Mouse (Mus musculus) neural tube, embryonic 14.5 days (tissue): ENCODE measurements around the gene Maml1. TPM values are rescaled to one million over a fixed set of nuclear protein-coding genes. Genes with fewer than 3 reads are reported as not detected.

ENCODE experiments used
- ATAC-seq: fragments of 200-750 bp; cut with Nextera tagmentation; 2 replicates; pipeline ENCODE4 v1.8.0; 2017; ENCODE audit warnings: low read depth, mild to moderate bottlenecking, moderate TSS enrichment, moderate library complexity
- H3K27ac ChIP-seq: fragments of 300-500 bp; sonication (generic); 2 replicates; pipeline ENCODE4 v1.5.1; 2014; ENCODE audit warnings: low read depth, mild to moderate bottlenecking, control low read depth, low read length, moderate library complexity, mixed read lengths
- H3K27me3 ChIP-seq: fragments of 300-500 bp; sonication (generic); 2 replicates; pipeline ENCODE4 v1.6.1; 2014; ENCODE audit warnings: low read length; ENCODE audit not compliant: control insufficient read depth, insufficient read depth
- H3K36me3 ChIP-seq: fragments of 300-500 bp; sonication (generic); 2 replicates; pipeline ENCODE4 v1.6.1; 2014; ENCODE audit warnings: low read length, mixed read lengths; ENCODE audit not compliant: control insufficient read depth, insufficient read depth
- H3K4me1 ChIP-seq: fragments of 300-500 bp; sonication (generic); 2 replicates; pipeline ENCODE4 v1.6.1; 2014; ENCODE audit warnings: low read length; ENCODE audit not compliant: control insufficient read depth, insufficient read depth
- H3K4me2 ChIP-seq: fragments of 300-500 bp; sonication (generic); 2 replicates; pipeline ENCODE4 v1.6.1; 2014; ENCODE audit warnings: mild to moderate bottlenecking, low read depth, low read length, control low read depth
- H3K4me3 ChIP-seq: fragments of 300-500 bp; sonication (generic); 2 replicates; pipeline ENCODE4 v1.5.1; 2014; ENCODE audit warnings: low read depth, low read length, control low read depth, mixed read lengths
- H3K9ac ChIP-seq: fragments of 300-500 bp; sonication (generic); replicated peaks from 2 replicates; pipeline ENCODE4 v1.6.1; 2014; ENCODE audit warnings: low read depth, mild to moderate bottlenecking, control low read depth, low read length, mixed read lengths
- H3K9me3 ChIP-seq: fragments of 300-500 bp; sonication (generic); 2 replicates; pipeline ENCODE4 v1.6.1; 2016; ENCODE audit warnings: low read length; ENCODE audit not compliant: control insufficient read depth
- WGBS: fragments of 180-500 bp; shearing (Covaris S2); extraction: QIAGEN DNeasy Blood & Tissue Kit; methylation state at CpG from one replicate; pipeline ENCODE4 v1.1.7; 2014; 5-methylcytosine and 5-hydroxymethylcytosine counted together
- polyA plus RNA-seq: library from polyadenylated mRNA; unstranded; fragments of >200 nt; fragmentation: Nextera tagmentation; extraction: Ambion mirVana; gene quantifications from 2 replicates; pipeline ENCODE4 v1.2.1, GENCODE M21; 2014

Maml1 gene
- polyA plus RNA-seq, 1 experiment from 2014 or later = 3.5 TPM

DNA sequence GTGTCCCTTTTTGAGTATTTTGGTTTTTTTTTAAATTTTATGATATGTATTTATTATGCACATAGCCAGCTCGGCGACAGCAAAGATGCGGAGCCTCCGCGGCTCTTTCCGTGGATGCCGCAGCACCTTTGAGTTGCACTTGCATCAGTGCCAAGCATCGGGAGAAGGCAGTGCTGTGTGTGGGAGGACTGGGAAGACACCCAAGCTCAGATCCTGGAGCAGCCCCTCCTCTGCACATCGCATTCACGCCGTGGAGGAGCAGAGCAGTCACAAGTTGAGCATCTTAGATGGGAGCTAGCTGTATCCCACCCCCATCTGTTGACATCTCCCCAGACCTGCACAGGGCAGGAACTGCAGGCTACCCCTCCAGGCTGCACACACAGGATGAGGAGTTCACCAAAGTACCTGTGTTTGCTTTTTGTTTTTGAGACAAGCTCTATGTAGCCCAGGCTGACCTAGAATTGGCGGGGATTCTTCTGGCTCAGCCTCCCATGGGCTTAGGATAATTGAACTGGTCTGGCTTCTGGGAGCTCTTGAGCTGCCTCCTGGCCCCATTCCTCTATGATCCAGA, 38.0 kb downstream of the Maml1 start:
- Histone ChIP-seq H3K27me3 (no peaks in the 10 kb centered on the region), H3K9me3 (no peaks in the 10 kb centered on the region), H3K4me2 (no peak overlapping the region), H3K4me1 (no peaks in the 10 kb centered on the region), H3K27ac (no peak overlapping the region), H3K4me3 (no peak overlapping the region), H3K9ac (no peak overlapping the region), H3K36me3 (peaks cover 14% of the 10 kb centered on the region)
- WGBS = 87% methylated on average over 12 of the region's 12 CpGs
- ATAC-seq = no peak

DNA sequence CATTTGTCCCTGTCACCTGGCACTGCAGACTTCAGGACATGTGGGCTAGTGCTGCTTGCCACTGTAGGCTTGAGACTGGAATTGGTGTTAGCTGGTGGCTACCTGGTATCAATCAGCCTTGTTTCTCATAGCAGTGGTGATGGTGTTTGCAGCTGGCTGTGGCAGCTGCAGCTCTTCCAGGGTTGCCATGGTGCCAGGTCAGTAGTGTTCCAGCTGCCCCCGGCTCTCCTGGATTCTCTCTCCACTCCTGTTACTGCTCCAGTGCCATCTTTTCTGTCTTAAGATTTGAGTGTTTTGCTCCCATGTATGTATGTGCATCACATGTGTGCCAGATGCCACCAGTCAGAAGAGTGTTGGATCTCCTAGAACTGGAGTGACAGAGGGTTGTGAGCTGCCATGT, 38.7 kb downstream of the Maml1 start:
- Histone ChIP-seq H3K4me3 (no peak overlapping the region), H3K36me3 (peaks cover 14% of the 10 kb centered on the region), H3K4me1 (no peaks in the 10 kb centered on the region), H3K9ac (no peak overlapping the region), H3K4me2 (no peak overlapping the region), H3K9me3 (no peaks in the 10 kb centered on the region), H3K27me3 (no peaks in the 10 kb centered on the region), H3K27ac (no peak overlapping the region)
- 68% methylated on average over 1 of the region's 1 CpGs for WGBS
- ATAC-seq = no peak

DNA sequence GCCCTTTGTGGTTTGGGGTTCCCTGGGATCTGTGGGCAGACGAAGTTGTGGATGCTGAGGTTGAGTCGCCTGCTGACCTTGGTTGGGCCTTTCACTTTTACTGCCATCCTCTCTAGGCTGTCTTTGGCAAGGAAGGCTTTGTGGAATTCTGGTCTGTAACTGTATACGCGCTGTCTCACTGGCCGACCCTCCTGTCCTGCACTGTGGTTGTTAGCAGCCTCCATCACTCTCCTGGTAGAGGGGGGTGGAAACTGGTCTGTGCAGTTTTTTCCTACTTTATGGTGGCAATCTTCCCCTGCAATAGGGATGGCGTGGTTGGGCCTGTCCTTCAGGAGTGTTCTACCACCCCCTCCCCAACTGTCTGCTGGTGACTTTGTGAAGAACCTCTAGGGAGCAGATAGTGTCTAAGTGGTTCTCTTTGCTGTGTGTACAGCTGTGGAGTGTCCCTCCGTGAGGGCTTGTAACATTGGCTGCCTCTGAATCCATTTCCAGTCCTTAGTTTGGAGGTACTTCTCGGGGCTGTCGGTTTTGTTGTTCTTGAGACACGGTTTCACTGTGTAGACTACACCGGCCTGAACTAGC, 39.3 kb downstream of the Maml1 start:
- 62% methylated on average over 11 of the region's 11 CpGs for WGBS
- H3K4me1 ChIP-seq = no peaks in the 10 kb centered on the region
- peaks cover 8% of the 10 kb centered on the region for H3K36me3 ChIP-seq
- no peak overlapping the region for H3K27ac ChIP-seq
- H3K4me2 ChIP-seq = no peak overlapping the region
- no peak overlapping the region for H3K4me3 ChIP-seq
- no peak overlapping the region for H3K9ac ChIP-seq
- H3K27me3 ChIP-seq = no peaks in the 10 kb centered on the region
- no peaks in the 10 kb centered on the region for H3K9me3 ChIP-seq
- no peak for ATAC-seq

DNA sequence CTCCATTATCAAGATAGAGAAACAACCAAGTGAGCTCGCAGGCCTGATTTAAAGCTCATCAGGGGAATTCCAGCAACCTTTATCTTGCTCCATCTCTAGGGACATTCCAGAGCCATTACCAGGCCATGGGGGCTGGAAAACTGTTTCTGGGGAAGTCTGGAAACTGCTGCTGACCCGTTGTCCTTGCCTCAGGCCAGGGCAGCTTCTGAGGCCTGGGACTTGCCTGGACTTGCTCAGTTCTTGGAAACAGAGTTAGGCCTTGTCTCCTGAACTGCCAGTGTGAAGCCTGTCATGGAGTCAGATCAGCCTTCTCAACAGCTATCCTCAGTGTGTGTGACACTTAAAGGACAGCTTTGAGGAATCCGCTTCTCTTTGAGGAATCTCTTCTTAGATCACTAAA, 39.9 kb downstream of the Maml1 start:
- Histone ChIP-seq H3K4me3 (no peak overlapping the region), H3K4me1 (no peaks in the 10 kb centered on the region), H3K27ac (no peak overlapping the region), H3K9ac (no peak overlapping the region), H3K9me3 (no peaks in the 10 kb centered on the region), H3K36me3 (peaks cover 4% of the 10 kb centered on the region; the same call in 1 of the 2 replicates), H3K27me3 (no peaks in the 10 kb centered on the region), H3K4me2 (no peak overlapping the region)
- 60% methylated on average over 3 of the region's 3 CpGs for WGBS
- ATAC-seq = no peak

DNA sequence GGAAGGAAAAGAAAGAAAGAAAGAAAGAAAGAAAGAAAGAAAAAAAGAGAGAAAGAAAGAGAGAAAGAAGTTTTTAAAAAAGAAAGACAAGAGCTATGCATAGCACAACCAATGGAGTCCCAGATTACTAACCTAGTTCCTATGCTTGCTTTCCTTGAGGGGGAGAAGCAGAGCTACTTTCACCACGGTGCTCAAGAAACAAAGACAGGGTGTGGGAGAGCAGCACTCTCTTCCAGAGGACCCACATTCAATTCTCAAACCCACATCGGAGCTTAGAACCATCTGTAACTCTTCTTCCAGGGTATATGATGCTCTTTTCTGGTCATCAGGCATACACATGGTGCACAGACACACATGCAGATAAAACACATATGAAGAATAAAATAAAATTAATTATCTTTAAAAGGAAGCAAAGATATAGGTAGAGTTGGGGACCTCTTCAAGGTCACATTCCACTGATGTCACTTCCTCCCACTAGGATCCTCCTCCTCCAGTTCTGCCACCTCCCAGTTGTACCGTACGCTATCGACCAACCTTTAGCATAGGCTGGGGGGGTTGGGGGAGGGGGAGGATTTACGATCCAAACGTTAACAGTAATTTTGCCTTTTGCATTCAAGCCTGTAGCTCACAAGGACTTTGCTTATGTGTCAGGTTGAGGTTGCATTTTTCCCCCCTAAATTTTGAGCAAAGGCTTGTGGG, 43.5 kb downstream of the Maml1 start:
- no peak overlapping the region for H3K4me3 ChIP-seq
- no peaks in the 10 kb centered on the region for H3K27me3 ChIP-seq
- WGBS = 77% methylated on average over 7 of the region's 7 CpGs
- no peak overlapping the region for H3K27ac ChIP-seq
- no peak overlapping the region for H3K4me2 ChIP-seq
- ATAC-seq = no peak
- H3K9me3 ChIP-seq = no peaks in the 10 kb centered on the region
- no peak overlapping the region for H3K9ac ChIP-seq
- no peaks in the 10 kb centered on the region for H3K36me3 ChIP-seq
- no peaks in the 10 kb centered on the region for H3K4me1 ChIP-seq

DNA sequence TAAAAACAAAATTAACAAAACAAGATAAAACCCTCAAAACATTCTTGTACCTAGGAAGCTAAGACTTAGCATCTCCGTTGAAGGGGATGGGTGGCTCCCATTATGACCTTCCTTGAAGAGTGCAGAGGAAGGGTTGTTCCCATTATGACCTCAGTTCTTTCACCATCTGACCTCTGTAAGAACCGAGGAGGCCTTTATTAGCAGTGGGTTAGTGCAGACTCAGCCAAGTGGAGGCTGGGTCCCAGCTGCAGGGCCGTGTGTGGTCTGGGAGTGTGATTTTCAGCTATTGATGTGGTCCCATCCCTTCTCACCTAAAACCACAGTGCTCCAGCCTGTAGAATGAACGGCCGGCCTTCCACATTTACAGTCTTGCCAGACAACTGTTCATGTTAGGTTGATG, 46.8 kb downstream of the Maml1 start:
- no peaks in the 10 kb centered on the region for H3K27me3 ChIP-seq
- no peaks in the 10 kb centered on the region for H3K4me1 ChIP-seq
- no peak overlapping the region for H3K4me3 ChIP-seq
- no peaks in the 10 kb centered on the region for H3K9me3 ChIP-seq
- H3K4me2 ChIP-seq = no peak overlapping the region
- H3K27ac ChIP-seq = no peak overlapping the region
- no peak overlapping the region for H3K9ac ChIP-seq
- H3K36me3 ChIP-seq = no peaks in the 10 kb centered on the region
- no peak for ATAC-seq
- 76% methylated on average over 5 of the region's 5 CpGs for WGBS

DNA sequence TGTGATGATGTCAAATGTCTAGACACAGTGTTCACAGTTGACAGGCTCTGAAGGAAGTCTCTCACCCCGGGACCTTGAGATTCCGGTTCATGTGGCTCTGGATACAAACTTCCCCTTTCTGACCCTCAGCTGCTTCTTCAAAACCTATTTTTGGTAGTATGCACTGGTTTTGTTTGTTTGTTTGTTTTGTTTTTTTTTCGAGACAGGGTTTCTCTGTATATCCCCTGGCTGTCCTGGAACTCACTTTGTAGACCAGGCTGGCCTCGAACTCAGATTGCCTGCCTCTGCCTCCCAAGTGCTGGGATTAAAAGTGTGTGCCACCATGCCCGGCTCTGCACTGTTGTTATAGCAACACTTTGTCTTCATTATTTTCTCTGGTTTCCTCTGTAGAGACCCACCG, 48.2 kb downstream of the Maml1 start:
- Histone ChIP-seq H3K4me3 (no peak overlapping the region), H3K27ac (no peak overlapping the region), H3K9ac (no peak overlapping the region), H3K9me3 (no peaks in the 10 kb centered on the region), H3K27me3 (0 out of 2 replicates have a peak, but pooled peaks cover under 1% of the 10 kb centered on the region), H3K36me3 (no peaks in the 10 kb centered on the region), H3K4me1 (no peaks in the 10 kb centered on the region), H3K4me2 (no peak overlapping the region)
- WGBS = 78% methylated on average over 6 of the region's 6 CpGs
- no peak for ATAC-seq

DNA sequence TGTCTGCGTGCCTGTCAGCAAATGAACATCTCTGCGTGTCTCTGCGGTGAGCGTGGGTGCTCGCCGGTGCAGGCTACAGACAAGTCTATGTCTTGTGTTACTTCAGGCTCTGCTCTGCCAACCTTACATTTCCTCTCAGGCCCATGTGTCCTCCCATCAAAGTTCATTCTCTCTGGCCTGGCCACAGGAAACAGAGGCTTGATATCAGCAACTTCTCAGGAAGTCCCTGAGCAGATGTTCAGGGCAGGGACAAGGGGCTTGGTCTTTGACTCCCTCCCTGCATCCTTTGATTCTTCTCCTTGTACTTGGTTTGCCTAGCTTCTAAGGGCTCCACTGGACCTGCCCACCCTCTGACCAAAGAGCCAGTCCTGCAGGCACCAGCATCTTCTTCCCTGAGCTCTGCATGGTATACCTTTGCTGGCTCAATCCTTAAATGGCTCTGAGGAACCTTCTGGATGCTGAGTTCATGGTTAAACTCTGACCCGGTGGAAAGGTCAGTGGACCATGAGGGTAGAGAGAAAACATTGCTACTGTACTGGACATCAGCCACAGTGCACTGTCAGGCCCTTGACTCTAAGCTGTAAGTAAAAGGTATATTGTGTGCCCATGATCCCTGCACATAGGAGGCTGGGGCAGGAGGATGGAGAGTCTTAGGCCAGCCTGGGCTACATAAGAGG, 51.7 kb downstream of the Maml1 start:
- no peak overlapping the region for H3K27ac ChIP-seq
- 94% methylated on average over 7 of the region's 7 CpGs for WGBS
- ATAC-seq = no peak

More for the DNA sequence above, 51.7 kb downstream of the Maml1 start:
- Histone ChIP-seq H3K27me3 (peaks cover 12% of the 10 kb centered on the region), H3K4me3 (no peak overlapping the region), H3K9ac (no peak overlapping the region), H3K9me3 (no peaks in the 10 kb centered on the region), H3K36me3 (no peaks in the 10 kb centered on the region), H3K4me2 (no peak overlapping the region), H3K4me1 (peaks cover 11% of the 10 kb centered on the region; the same call in 1 of the 2 replicates)
